Mouse (Mus musculus) spleen, postnatal 4 days (tissue): ENCODE results near the gene Hmga1.

Source experiments
- DNase-seq, 2 experiments: peaks; one replicate each; pipeline ENCODE4 v3.0.0; 2022; ENCODE audit warnings: low spot score in 2 of 2

Gene Hmga1

DNA sequence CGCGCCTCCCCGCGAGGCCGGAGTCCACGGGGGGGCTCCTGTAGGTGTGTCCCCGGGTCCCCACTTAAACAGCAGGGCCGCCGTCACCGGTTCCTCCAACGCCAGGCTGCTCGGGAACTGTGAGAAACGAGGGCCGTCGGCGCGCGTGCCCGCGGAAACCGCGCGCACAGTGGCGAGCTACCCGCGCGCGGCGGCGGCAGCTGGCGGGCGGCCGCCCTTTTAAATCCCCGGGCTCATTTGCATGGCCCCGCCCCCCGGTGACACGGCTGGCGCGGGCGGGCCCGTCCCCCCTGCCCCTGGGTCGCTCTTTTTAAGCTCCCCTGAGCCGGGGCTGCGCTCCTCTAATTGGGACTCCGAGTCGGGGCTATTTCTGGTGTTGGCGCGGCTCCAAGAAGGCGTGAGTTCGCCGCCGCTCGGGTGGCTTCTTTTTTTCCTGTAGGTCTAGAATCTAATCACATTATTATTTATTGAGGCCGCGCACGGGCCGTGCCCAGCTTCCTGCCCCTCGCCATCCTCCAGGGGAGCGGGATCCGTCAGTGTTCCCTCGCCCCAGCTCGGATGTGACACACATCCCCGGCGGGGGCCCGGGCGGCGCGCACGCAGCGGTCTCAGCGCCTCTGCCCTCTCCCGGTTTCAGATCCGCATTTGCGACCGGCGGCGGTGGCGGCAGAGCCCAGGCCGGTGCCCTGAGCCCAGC is at the start of gene Hmga1:
Hmga1 (plus strand) TSS at position 183 of the 697 bp plus-strand sequence.
- DNase-seq, result peak; percentile 91 to 97

DNA sequence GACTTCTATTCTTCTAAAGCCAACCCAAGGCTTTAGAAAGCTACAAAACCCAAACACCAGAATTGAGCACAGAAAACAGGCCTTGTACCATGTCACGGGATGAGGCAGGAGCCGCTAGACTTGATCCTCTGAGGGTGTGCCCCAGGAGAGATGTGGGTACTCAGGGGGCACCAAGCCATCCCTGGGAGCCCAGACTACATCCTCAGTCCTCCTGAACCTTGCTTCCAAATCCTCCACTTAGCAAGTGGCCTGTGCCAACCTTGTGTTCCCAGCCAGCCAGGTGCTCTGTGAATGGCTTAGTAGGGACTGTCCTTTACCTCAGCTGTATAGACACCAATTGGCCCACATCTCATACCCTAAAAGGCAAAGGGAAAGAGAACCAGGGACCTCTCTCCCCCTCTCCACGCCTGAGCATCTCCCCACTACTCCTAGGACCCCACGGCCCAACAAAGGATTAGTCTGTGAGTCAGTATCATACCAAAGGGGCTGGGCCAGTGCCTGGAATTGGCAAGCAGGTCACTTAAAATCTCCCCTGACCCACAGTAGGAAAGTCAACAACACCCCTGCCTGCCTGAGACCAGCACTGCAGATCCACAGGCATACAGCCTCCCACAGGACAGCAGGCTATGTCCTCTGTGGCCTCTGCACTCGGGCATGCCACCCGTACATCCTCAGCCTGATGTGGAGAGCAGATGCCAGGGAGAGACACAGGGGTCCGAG is 49.3 kb upstream of the Hmga1 start:
- no peak for DNase-seq

DNA sequence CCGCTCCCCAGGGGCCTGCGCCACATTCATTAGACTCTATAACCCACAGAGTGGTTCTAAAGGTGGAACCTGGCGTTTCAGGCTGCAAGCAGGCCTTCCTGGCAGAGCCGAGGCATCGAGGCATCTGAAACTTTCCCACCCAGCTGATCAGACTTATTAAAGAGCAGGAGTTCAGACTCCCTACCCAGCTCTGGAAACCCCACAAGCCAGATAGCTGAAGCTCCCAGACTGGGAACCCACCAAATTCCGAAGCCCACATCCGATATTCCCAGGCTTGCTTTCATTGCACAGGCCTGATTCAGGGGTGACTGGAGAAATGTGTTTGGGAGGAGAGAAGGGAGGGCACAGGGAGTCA is 48.7 kb upstream of the Hmga1 start:
- DNase-seq, result no peak

DNA sequence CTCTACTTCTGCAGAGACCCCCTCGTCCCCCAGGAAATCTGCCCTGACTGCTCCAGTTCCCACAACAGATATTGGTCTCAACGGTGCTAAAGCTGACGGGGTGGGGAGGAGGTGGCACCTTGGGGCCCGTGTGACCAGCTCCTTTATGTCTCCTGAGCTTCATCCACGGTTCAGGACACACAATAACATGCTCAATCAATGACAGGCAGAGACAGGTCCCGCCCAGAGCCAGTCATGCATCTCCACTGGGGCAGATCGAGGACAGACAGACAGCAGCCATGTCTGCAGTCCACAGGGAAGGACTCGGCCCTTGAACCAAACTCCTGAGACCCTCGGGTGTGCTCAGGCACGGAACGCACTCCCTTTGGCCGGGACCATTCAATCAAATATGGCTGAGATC is 48.3 kb upstream of the Hmga1 start:
- DNase-seq, result no peak

DNA sequence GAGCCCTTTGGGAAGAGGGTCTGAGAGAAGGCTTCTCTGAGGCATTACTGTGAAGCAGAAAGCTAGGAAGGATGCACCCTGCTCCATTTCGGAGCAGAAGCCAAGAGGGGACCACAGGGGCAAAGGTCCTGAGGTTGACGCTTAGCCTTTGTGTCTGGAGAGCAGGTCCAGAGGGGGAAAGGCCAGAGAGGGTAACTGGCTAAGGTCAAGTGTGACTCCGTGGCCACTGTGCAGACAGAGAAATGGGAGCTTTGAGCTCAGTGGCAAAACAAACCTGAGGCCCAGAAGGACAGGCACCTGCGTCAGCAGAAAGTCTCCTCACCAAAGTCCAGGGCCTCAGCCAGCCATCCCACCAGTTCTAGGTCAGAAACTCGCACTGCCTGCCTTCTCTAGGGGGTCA is 47.8 kb upstream of the Hmga1 start:
- no peak for DNase-seq

DNA sequence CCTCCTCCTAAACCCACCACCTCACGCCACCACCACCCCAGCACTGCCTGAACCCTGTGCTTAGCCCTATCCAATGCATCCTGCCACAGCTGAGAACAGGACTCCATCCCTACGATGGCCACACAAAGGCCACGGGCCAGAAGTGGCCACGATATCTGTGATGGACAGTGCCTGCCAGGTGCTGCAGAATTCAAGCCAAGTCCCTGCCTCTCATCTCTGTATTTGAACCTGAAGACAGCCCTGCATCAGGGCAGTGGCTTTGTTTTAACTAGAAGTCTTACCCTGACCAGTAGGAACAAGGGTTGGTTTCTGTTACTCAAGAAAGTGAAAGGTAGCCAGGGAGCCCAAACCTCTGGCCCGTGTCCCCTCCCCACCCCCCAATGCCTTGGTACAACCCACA is 47.2 kb upstream of the Hmga1 start:
- DNase-seq, result no peak

DNA sequence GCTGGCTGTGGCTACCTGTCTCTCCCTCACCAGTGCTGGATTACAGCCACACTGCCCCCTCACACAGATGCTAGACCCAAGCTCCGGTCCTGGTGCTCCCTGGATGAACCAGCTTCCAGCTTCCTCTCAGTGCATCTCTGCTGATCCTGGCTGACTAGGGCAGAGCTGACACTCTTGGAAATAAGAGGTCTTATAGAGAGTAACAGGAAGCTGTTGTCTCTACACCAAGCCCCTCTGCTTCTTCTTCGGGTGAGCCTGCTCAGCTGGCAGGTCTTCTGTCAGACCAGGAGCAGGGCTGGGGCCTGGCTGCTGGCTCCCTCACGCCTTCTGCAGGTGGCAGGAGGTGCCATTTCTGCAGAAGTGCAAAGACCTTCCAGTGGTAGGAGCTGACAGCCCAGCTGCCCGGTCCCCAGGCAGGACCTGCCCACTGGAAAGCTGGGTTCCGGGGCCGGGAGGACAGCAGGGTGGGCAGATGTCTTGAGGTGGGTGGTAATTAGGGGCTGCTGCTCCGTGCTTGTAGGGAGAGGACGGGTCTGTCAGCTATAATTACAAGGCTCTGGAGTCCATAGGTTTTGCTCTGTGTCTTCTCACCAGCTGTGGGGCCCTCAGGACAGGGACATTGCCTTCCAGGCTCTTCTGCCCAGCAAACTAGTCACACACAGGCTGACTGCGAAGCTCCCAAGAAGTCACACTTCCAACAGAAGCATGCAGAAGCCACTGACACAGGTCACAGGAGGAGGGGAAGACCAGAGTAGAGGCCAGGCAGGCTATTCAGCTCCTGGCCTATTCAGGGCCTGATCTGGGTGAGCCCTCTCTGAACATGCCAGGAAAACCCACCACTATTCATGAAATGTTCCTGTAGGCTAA is 45.8 kb upstream of the Hmga1 start:
- DNase-seq, result no peak

DNA sequence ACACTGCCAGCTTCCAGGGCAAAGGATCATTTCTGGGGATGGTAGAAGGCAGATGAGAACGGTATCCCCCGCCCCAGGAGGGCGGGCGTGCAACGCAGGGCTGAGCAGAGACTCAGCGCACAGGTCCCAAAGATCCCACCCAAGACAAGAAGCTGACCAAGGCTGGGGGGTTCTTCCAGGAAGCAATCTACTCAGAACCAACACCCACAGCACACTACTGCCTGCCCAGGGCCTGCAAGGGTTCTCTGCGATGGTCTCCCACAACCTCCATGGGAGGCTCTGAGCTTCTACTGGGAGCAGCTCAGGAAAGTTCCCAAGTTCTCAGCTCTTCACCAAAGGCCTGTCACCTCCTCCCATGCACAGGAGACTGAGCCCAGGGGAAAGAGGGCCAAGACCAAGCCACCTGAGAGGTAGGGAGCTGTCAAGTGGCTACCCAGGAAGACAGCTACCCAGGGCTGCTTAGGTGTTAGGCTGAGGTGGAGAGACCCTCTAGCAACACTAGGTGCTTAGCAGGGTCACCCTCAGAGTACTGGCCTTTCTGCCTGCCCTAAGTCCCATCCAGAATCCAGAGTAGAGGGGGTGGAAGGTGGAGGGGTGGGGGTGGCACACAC is 45.1 kb upstream of the Hmga1 start:
- DNase-seq, result no peak

DNA sequence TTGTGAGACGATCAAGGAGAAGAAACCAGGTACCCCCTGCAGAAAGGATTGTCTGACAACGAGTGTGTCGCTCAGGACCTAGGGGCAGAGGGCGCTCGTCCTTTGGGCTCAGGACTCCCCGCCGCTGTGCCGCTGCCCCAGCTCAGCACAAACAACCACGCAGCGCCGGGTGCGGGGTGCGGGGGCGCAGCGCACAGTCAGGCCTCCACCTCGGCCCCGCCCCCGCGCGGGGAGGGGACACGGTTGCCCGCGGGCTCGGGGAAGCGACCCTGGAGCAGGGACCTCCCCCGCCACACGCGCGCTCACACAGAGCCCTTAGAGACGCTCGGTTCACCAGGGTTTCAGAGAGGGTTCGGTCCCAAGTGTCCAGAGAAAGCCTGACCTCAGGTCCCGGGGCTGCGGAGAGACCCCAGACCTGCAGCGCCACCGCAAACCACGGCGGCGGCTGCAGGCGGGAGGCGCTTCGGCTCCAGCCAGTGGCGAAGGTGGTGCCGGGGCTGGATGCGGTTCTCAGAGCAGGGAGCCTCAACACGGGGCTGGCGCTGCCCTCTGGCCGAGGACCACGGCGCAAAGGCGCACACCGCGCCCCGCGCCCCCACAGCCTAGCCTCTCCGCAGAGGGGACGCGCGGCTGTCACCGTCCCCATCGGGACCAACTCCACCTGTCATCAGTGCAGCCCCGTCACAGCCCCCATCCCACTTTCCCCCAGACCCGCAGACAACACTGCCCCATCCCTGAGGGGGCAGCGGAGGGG is 44.3 kb upstream of the Hmga1 start:
- DNase-seq, result no peak

DNA sequence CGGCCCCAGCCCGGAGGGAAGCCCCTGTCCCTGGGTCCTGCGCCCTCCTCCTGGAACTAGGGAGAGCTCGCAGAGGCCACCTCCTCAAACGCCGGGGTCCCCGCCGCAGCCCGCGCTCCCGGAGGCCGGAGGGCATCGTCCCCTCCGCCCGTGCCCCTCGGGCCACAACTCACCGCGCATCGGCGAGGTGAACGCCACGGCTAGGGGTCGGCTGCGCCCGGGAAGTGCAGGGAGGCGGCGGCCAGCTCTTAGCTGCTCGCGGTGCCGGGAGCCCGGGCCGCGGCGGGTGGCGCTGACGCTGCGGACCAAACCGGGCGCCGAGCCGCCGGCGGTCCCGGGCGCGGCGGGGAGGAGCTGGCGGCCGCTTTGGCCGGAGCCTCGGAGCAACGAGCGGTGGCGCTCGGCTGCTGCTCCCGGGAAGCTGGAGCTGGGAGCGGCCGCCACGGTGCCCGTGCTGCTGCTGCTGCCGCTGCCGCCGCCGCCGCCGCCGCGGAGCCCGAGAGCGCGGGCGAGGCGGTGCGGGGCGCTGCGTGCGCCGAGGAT is 43.6 kb upstream of the Hmga1 start:
- DNase-seq, result no peak

DNA sequence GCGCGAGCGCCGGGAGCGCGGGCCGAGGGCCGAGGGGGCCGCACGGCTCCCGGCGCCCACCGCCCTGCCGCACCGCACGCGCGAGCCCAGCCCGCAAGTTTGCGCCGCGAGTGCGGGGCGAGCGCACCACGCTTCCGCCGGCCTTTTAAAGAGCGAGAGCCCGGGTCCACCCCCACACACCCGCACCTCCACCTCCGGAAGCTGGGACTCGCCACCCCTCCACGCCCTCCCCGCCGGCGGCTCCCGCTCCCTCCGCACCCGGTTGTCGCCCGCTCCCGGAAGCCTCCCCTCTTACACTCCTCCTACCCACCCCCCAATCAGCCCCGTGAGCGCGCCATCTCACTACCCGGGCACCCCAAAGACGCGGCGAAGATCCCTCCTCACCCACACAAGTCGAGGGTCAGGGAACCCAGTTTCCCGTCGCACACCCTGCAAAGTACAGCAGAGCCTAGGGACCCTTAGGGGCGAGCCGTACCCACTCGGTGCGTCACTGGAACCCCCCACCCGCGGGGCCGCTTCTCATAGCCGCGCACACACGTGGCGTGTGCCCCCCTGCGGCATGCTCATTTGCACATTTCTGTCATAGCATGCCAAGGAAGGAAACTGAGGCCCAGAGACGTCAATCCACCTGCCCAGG is 42.9 kb upstream of the Hmga1 start:
- no peak for DNase-seq

DNA sequence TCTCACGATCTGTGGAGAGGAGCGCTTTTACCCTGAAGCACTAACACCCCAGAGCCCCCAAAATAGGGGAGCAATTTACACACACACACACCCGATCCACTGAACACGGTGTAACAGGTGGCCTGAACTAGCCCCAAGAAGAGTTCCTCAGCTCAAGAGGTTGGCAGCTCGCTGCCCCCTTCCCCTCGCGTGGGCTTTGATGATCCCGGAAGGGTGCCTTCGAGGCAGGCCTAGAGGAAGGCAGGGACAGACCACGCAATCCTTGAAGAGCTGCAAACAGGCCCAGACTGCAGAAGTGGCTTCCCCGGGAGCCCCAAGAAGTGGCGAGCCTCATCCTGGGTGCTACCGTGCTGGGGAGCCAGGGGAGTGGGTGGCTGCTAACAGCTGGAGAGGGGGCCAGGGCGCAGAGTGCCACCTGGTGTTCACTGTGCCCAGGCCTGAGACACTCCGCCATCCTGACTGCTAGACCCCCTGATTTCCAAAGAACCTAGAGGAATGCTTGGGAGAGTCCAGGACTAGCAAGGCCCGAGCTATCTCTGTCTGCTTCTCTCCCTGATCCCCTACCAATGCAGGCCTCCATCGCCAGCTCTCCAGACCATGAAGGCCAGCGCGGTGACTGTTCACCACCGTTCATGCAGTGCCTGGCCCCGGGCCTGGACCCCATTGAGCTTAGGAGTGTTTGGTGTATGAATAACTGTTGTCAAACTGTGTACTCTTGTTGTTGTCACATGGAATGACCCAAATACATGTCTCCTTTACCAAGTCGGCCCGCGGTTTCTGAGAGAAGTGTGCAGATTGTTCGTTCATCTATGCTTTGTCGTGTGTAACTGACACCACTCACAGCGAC is 42.2 kb upstream of the Hmga1 start:
- DNase-seq, result no peak

DNA sequence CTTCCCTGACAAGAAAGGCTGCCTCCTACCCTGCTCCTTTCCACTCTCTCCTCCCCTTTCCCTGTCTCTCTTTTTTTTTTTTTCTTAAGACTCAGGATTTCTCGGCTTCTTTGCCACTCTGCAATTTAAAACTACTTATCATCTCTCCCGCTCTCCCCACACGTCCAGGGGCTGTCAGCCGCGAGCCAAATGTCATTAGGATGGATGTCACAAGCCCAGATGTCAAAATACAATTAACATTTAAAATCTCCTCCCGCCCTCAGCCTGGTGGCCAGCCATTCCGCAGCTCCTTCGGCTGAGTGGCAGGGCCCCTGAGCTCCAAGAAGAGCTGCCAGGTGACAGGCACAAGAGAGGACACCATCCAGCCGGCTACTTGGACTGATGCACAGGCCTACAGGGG is 38.0 kb upstream of the Hmga1 start:
- no peak for DNase-seq

DNA sequence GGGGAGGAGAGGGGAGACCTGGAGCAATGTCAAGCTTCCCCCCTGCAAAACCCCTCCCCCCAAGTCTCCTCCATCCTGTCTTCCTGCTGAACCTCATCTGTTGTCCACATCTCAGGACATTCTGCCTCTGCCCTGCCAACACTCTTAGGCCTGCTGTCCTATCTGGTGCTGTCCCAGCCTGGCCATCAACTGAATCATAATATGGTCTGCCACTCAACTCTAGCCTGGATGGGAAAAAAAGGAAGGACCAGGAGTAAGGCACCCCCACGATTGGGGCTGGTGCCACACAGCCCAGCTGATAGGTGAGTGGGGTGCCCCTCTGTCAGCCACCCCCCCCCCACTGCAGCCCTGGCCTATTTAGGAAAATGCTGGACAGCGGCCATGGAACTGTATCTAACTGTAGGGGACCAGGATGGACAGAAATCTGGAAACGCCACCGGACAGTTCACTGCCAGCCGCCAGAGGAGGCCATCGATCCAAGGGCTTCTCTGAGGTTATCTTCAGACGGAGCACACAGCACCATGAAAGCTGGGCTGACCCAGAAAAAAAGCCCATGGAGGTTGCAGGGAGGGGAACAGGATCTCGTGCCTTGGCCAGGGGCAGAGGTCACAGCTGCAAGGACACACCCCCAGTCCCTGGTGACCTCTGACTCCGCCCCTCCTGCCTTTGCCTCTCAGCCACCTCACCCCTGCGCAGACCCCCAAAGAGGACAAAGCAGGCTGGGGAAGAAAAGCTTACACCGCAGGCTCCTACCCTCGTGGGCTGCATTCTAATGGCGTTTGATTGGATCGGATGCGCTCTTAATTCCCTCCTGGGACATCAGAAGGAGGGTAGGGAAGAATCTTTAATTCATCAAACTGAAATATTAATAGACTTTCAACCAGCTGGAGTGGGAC is 37.3 kb upstream of the Hmga1 start:
- no peak for DNase-seq

DNA sequence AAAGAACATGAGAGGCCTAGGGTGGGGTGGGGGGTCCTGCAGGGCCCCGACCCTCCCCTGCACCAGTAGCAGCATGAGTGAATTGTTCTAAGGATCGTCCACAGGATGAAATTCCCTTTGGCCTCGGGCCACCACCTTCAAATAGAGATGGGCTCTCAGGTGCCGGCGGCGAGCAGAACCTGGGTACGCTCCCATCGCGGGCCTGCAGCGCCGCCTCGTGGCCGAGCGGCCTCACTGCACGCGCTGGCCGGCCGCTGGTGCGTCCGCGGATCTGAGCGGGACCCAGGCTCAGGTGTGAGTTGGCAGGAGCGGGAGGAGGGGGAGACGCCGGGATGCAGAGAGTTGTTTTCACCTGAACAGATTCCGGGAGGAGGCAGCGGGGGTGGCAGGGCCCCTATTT is 35.7 kb upstream of the Hmga1 start:
- DNase-seq, result peak in 1 of 2 experiments; percentile 85

DNA sequence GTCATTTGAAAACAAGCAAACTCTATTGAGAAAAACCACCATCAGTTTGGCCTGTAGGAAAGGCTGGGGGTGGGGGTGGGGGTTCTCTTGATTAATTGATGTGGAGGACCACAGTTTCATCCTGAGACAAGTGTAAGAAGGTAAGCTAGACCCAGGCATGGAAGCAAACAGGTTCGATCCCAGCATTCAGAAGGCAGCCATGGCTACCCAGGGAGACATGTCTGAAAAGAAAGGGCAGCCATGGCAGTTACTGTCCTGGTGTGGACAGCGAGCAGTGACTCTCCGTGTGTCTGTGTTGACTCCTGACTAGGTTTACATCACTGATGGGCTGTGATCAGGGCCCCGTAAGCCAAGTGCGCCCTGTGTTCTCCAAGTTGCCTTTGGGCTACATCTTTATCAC is 35.0 kb upstream of the Hmga1 start, which contains the start of gene Grm4:
Grm4 (minus strand) TSS at position 101 of the 400 bp plus-strand sequence.
- no peak for DNase-seq

DNA sequence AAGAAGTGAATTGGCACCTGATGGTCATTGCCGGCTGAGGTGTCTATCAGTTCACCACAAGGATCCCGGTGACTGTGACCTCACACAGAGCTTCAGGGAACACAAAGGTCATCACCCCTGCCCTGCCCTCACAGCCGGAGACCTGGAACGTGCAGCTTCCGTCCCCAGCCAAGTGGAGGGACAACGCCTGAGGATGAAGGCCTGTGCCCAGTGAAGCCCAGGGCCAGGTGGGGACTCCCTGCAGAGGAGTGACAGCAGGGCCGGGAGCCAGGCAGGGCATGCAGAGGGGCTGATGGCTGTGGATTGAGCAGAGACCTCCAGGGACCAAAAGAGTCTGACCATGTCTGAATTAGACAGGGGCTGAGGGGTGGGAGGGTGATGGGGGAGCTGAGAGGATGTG is 33.2 kb upstream of the Hmga1 start:
- DNase-seq, result no peak

DNA sequence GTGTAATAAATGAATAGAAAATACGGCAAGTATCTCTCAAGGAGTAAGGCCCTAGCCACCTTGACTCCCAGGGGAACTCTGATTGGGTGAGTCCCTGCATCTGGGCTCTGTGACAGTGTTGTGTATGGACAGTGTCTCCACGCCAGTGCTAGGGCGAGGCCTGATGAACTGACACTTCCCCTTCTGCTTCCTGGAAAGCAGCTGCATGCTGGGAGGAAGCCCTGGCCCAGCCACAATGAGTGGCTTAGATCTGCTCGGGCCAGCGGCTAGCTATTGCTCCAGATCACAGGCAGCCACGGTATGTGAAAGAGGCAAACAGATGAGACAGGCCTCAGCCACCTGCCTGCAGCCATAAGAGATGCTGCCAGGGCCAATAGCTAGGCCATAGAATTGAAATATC is 29.1 kb upstream of the Hmga1 start:
- peak in 1 of 2 experiments; percentile 44 for DNase-seq

DNA sequence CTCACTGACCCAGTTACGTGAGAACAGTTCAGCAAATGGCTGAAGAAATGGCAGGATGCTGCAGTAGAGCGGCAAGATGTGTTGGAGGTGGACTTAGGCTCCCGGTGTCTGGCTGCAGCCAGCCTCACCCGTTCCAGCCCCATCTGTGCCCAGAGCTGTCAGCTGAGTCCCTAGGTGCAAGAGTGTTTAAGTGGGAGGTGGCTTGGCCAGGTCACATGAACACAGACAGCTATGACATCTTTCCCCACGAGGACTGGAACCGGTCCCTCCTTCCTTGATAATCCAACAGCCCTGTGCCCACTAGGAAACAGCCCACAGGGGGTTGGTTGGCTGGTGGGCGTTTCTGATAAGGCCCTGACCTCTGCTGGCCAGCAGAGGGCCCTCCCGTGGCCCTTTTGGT is 28.3 kb upstream of the Hmga1 start:
- no peak for DNase-seq
